Mouse (Mus musculus): ENCODE measurements at regions not wholly inside any gene's neighbourhood (a gene's known extent, or its start where the extent isn't known, plus 50 kb on each side); places are given as distances from the start of the nearest gene placed in this dataset.

DNA sequence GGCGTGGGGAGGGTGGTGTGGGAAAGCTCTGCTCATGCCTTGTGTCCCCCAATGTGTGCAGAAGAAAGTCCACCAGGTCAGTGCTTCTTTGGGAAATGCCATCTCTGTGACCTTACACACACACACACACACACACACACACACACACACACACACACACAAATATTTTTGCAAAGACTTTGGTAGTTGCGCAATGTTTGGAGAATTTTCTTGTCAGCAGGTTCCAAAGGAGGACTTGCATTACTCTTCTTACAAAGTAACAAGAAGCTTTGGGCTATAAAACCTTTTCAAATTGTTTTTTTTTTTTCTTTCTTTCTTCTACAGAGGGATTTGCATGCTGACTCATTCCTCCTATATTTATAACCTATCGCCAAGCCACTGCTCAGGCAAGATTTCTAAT is 59.1 kb upstream of the Npvf start:
- Histone ChIP-seq H3K9ac (replicated peaks; ENCODE audit: low read depth, low read length) (no peak overlapping the region), H3K9me3 (ENCODE audit: control insufficient read depth, low read length) (no peaks in the 10 kb centered on the region), H3K36me3 (ENCODE audit: control insufficient read depth, insufficient read depth, low read length) (no peaks in the 10 kb centered on the region), H3K27me3 (ENCODE audit: control insufficient read depth, insufficient read depth, low read length) (no peaks in the 10 kb centered on the region), H3K4me3 (ENCODE audit: low read depth, low read length) (no peak overlapping the region), H3K4me1 (ENCODE audit: control insufficient read depth, insufficient read depth, low read length) (no peaks in the 10 kb centered on the region), H3K4me2 (ENCODE audit: low read depth, low read length) (no peak overlapping the region), H3K27ac (ENCODE audit: low read depth, low read length) (no peak overlapping the region)
- no peak for ATAC-seq (ENCODE audit: low read depth)
- WGBS, result 73% methylated on average over 3 of the region's 3 CpGs

DNA sequence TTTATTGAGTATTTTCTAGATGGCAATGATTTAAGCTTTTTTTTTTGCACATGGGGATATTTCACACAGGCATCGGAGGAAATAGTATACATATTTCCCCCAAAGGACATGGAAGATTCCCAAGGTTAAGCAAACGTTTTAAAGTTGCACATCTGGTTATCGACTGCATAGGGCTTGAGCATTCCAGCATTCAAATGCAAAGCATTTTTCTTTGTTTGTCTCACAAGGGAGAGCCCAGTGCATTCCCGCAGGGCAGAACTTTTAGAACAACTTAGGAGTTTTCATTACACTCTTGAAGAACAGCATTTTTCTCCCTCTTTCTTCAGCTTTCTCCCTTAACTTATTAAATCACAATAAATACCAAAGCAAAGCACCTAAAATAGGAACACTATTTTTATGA is 64.4 kb upstream of the Npvf start:
- H3K27me3 ChIP-seq (ENCODE audit: control insufficient read depth, insufficient read depth, low read length), result no peaks in the 10 kb centered on the region
- no peak overlapping the region for H3K9ac ChIP-seq (replicated peaks; ENCODE audit: low read depth, low read length)
- no peak overlapping the region for H3K4me2 ChIP-seq (ENCODE audit: low read depth, low read length)
- H3K4me1 ChIP-seq (ENCODE audit: control insufficient read depth, insufficient read depth, low read length), result no peaks in the 10 kb centered on the region
- H3K36me3 ChIP-seq (ENCODE audit: control insufficient read depth, insufficient read depth, low read length), result no peaks in the 10 kb centered on the region
- H3K9me3 ChIP-seq (ENCODE audit: control insufficient read depth, low read length), result no peaks in the 10 kb centered on the region
- H3K4me3 ChIP-seq (ENCODE audit: low read depth, low read length), result no peak overlapping the region
- H3K27ac ChIP-seq (ENCODE audit: low read depth, low read length), result no peak overlapping the region
- no peak for ATAC-seq (ENCODE audit: low read depth)
- WGBS, result 19% methylated on average over 4 of the region's 4 CpGs

DNA sequence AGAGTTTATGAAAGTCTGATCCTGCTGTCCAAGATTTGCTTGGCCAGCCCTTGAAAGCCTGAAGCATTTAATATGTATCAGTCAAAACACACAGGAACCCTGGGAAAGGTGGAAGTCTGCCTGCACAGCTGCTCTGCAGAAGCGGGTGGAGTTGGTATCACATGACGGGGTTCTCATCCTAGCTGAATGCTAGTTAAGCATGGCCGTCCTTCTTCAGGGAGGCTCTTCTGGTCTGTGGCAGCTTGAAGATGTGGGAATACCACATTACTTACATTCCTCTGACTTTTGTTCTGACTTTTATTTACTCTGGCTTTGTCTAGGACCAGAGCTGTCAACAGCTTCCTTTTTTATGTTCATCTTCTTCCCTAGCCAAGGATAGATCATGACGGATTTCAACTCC is 66.1 kb upstream of the Npvf start:
- no peak for ATAC-seq (ENCODE audit: low read depth)
- Histone ChIP-seq H3K4me2 (ENCODE audit: low read depth, low read length) (no peak overlapping the region), H3K9me3 (ENCODE audit: control insufficient read depth, low read length) (no peaks in the 10 kb centered on the region), H3K9ac (replicated peaks; ENCODE audit: low read depth, low read length) (no peak overlapping the region), H3K27me3 (ENCODE audit: control insufficient read depth, insufficient read depth, low read length) (no peaks in the 10 kb centered on the region), H3K36me3 (ENCODE audit: control insufficient read depth, insufficient read depth, low read length) (no peaks in the 10 kb centered on the region), H3K4me1 (ENCODE audit: control insufficient read depth, insufficient read depth, low read length) (no peaks in the 10 kb centered on the region), H3K4me3 (ENCODE audit: low read depth, low read length) (no peak overlapping the region), H3K27ac (ENCODE audit: low read depth, low read length) (no peak overlapping the region)
- 64% methylated on average over 4 of the region's 4 CpGs for WGBS

DNA sequence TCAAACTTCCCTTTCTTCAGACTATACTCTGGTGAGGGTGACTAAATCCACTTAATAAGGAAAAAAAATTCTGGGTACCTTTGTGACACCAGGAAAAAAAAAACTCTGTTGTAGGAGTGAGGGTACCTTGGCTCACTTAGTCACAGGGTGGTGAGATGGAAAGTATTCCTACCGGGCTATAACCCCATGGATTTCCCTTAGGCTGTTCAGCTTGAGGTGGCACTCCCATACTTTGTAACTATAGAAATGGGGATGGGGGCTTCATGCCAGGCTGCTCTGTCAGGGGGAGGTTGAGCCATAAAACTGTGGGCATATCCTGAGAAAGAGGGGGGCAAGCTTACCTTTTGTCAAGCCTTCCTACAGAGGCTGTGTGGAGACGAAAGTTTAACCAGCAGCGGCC is 71.4 kb upstream of the Npvf start:
- peak; percentile 54; the same call in 1 of the 2 replicates for ATAC-seq (ENCODE audit: low read depth)
- H3K4me3 ChIP-seq (ENCODE audit: low read depth, low read length), result no peak overlapping the region
- H3K27ac ChIP-seq (ENCODE audit: low read depth, low read length), result no peak overlapping the region

DNA sequence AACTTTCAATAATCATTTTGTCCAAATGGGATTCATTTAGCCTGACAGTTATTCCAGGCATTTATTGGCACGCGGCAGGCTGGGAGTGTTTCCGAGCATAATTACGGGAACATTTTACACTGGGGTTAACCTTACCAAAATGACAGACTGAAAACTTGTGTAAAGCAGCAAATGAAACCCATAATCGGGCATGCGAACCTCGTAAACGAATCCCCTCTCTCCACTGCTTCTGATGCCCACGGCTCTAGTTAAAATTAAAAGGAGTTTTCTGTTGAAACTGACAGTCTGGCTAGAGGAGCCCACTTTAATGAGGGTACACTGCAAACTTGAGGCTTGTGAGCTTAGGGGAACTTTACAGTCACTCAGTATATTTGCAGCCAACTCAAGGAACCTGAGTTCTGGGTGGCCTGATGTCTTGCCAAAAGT is 71.9 kb upstream of the Npvf start:
- 38% methylated on average over 9 of the region's 9 CpGs for WGBS
- Histone ChIP-seq H3K9me3 (ENCODE audit: control insufficient read depth, low read length) (no peaks in the 10 kb centered on the region), H3K9ac (replicated peaks; ENCODE audit: low read depth, low read length) (no peak overlapping the region), H3K4me3 (ENCODE audit: low read depth, low read length) (no peak overlapping the region), H3K4me1 (ENCODE audit: control insufficient read depth, insufficient read depth, low read length) (peaks cover 4% of the 10 kb centered on the region; the same call in 1 of the 2 replicates), H3K4me2 (ENCODE audit: low read depth, low read length) (no peak overlapping the region), H3K36me3 (ENCODE audit: control insufficient read depth, insufficient read depth, low read length) (no peaks in the 10 kb centered on the region), H3K27me3 (ENCODE audit: control insufficient read depth, insufficient read depth, low read length) (no peaks in the 10 kb centered on the region), H3K27ac (ENCODE audit: low read depth, low read length) (no peak overlapping the region)
- ATAC-seq (ENCODE audit: low read depth), result no peak

More for the DNA sequence above, 71.4 kb upstream of the Npvf start:
- H3K4me2 ChIP-seq (ENCODE audit: low read depth, low read length), result no peak overlapping the region
- H3K36me3 ChIP-seq (ENCODE audit: control insufficient read depth, insufficient read depth, low read length), result no peaks in the 10 kb centered on the region
- H3K9me3 ChIP-seq (ENCODE audit: control insufficient read depth, low read length), result no peaks in the 10 kb centered on the region
- H3K27me3 ChIP-seq (ENCODE audit: control insufficient read depth, insufficient read depth, low read length), result no peaks in the 10 kb centered on the region
- 53% methylated on average over 3 of the region's 3 CpGs for WGBS
- H3K4me1 ChIP-seq (ENCODE audit: control insufficient read depth, insufficient read depth, low read length), result no peaks in the 10 kb centered on the region
- no peak overlapping the region for H3K9ac ChIP-seq (replicated peaks; ENCODE audit: low read depth, low read length)

DNA sequence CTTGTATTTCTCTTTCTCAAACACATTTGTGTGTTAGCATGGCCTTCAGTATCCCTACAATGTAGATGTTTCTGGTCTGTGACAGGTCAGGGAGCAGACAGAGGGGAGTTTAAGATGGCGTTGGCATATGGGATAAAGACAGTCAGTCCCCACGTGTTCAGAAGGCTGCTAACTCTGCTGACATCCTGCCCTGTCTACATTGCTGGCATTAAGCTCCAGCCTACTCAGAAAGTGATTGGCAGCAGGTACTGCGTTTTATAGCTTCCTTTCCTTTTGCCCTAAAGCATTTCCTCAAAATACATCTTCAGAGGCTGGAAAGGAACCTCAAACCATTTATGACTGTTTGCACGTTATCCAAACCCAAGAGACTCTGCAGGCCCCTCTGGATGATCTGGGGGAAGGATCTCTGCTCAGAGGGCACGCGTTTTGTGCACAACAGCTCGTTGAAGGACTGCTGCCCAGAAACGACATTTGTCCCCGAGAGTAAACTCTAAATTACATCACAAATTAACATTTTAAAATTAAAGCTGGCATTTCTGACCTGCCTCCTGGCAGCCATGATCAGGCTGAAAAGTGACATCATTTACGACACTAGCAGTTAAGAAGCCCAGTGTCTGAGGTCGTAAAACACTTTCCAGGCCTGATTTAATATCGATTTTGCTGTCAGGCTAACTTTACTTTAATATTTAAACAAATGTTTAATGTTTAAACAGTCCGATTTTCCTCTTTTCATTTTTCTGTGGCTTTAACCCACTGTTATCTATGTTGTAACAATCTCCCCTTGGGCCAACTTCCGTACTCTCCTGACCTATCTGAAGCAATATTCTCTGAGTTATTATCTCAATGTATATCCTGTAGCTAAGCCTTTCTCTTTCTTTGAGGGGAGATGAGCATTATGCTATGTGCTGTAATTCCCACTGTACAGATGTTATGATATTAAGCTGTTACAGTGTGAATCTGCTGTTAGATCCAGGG is 76.8 kb upstream of the Npvf start:
- ATAC-seq (ENCODE audit: low read depth), result no peak
- WGBS, result 36% methylated on average over 14 of the region's 14 CpGs
- Histone ChIP-seq H3K27me3 (ENCODE audit: control insufficient read depth, insufficient read depth, low read length) (no peaks in the 10 kb centered on the region), H3K36me3 (ENCODE audit: control insufficient read depth, insufficient read depth, low read length) (no peaks in the 10 kb centered on the region), H3K4me3 (ENCODE audit: low read depth, low read length) (no peak overlapping the region), H3K27ac (ENCODE audit: low read depth, low read length) (no peak overlapping the region), H3K4me2 (ENCODE audit: low read depth, low read length) (no peak overlapping the region), H3K9ac (replicated peaks; ENCODE audit: low read depth, low read length) (no peak overlapping the region), H3K4me1 (ENCODE audit: control insufficient read depth, insufficient read depth, low read length) (peaks cover 7% of the 10 kb centered on the region; the same call in 1 of the 2 replicates), H3K9me3 (ENCODE audit: control insufficient read depth, low read length) (no peaks in the 10 kb centered on the region)

DNA sequence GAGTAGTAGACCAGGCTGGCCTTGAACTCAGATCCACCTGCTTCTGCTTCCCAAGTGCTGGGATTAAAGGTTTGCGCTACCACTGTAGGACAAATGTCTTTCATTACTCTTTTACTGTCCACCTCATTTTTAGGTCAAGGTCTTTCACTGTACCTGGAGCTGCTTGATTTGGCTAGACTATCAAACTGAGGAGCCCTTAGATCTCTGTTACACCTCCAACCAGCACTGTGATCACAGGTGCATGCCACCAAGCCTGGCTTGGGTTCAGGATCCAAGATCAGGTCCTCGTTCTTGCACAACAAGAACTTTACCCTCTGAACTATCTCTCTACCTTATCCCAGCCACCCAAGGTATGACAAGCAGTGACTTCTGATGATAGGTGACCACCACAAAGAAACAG is 80.5 kb upstream of the Npvf start:
- Histone ChIP-seq H3K4me3 (ENCODE audit: low read depth, low read length) (no peak overlapping the region), H3K4me1 (ENCODE audit: control insufficient read depth, insufficient read depth, low read length) (peaks cover 7% of the 10 kb centered on the region; the same call in 1 of the 2 replicates), H3K9me3 (ENCODE audit: control insufficient read depth, low read length) (no peaks in the 10 kb centered on the region), H3K9ac (replicated peaks; ENCODE audit: low read depth, low read length) (no peak overlapping the region), H3K27me3 (ENCODE audit: control insufficient read depth, insufficient read depth, low read length) (no peaks in the 10 kb centered on the region), H3K4me2 (ENCODE audit: low read depth, low read length) (no peak overlapping the region), H3K27ac (ENCODE audit: low read depth, low read length) (no peak overlapping the region), H3K36me3 (ENCODE audit: control insufficient read depth, insufficient read depth, low read length) (no peaks in the 10 kb centered on the region)
- WGBS, result 97% methylated on average over 2 of the region's 2 CpGs
- no peak for ATAC-seq (ENCODE audit: low read depth)

DNA sequence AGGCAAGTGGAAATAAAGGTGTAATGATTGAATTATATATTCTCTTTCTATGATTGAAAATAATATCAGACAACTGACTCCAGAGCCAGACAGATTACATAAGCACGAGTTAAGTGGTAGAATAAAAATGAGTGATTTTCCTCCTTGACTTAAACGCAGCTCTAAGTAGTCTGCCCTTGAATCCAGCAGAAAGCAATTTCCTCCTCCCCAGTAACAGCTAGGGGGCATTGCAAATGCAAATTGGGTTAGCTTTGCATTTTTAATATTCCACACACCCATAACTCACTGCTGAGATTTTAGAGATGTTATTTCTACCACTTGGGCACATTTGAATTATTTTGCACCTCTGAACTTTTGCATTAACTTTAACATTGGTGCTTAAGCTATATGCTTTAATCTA is 81.6 kb upstream of the Npvf start:
- peak; percentile 11; the same call in 1 of the 2 replicates for ATAC-seq (ENCODE audit: low read depth)
- no peaks in the 10 kb centered on the region for H3K9me3 ChIP-seq (ENCODE audit: control insufficient read depth, low read length)
- H3K27ac ChIP-seq (ENCODE audit: low read depth, low read length), result no peak overlapping the region; the same call in 1 of the 2 replicates
- WGBS, result 33% methylated on average over 2 of the region's 2 CpGs
- no peaks in the 10 kb centered on the region for H3K36me3 ChIP-seq (ENCODE audit: control insufficient read depth, insufficient read depth, low read length)
- H3K27me3 ChIP-seq (ENCODE audit: control insufficient read depth, insufficient read depth, low read length), result no peaks in the 10 kb centered on the region
- no peak overlapping the region for H3K9ac ChIP-seq (replicated peaks; ENCODE audit: low read depth, low read length)
- H3K4me1 ChIP-seq (ENCODE audit: control insufficient read depth, insufficient read depth, low read length), result peaks cover 7% of the 10 kb centered on the region; the same call in 1 of the 2 replicates
- no peak overlapping the region for H3K4me2 ChIP-seq (ENCODE audit: low read depth, low read length)
- H3K4me3 ChIP-seq (ENCODE audit: low read depth, low read length), result no peak overlapping the region

DNA sequence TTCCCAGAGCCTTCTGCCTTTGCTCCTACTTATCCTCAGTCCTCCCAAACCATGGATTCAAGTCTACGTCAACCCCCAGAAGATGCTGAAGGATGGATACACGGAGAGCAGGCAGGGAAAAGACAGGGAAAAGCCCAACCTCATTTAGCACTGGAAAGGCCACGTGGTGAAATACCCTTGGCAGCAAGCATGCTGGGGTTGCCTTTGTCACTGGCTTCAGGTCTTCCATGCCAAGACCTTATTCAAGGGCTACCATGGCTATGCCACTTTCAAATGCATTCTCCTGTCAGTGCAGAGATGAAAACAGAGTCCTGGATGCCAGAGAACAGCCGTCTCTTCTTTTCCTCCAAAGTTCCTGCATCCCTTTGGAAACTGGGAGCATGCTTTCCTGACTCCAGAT is 87.8 kb upstream of the Npvf start:
- H3K4me3 ChIP-seq (ENCODE audit: low read depth, low read length), result no peak overlapping the region
- H3K27ac ChIP-seq (ENCODE audit: low read depth, low read length), result no peak overlapping the region
- no peaks in the 10 kb centered on the region for H3K27me3 ChIP-seq (ENCODE audit: control insufficient read depth, insufficient read depth, low read length)
- no peaks in the 10 kb centered on the region for H3K9me3 ChIP-seq (ENCODE audit: control insufficient read depth, low read length)
- 69% methylated on average over 4 of the region's 4 CpGs for WGBS
- H3K9ac ChIP-seq (replicated peaks; ENCODE audit: low read depth, low read length), result no peak overlapping the region
- no peak for ATAC-seq (ENCODE audit: low read depth)
- H3K4me1 ChIP-seq (ENCODE audit: control insufficient read depth, insufficient read depth, low read length), result no peaks in the 10 kb centered on the region
- H3K4me2 ChIP-seq (ENCODE audit: low read depth, low read length), result no peak overlapping the region
- no peaks in the 10 kb centered on the region for H3K36me3 ChIP-seq (ENCODE audit: control insufficient read depth, insufficient read depth, low read length)
